Mouse (Mus musculus): ENCODE results near the gene Peak1.

The Peak1 gene

DNA sequence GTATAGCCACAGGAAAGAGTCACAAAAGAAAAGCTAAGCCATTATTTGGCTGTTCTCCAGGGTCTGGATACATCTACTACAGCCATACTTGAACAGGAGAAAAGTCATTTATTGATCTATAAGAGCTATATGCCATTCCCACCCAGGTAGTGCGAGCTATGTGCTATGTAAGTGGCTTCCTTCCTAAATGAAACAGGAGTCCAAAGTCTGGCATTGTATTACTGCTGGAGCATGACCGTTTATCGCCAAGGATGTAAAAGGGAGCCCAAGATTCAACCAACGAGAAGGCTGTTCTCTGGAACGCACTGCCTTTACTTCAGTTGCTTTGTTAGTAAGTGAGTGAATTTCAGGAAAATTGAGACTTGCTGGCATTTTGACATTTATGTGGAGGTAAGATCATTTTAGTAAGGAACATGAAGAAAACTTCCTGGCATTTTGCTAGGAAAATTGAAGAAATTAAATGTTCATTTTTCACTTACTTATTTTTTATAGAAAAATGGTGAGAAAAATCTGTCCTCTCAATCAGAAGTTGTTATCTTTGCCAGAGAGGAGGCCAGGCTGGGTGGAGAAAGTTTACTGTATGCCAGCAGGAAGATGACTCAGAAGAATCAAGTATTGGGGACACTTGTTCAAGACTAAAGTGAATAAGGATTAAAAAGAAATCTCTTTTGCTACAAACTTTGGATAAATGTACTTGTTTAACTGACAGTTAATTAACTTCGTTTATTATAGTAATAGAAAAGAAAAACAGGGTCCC is 162.0 kb downstream of the Peak1 start:
- DNase-seq (ENCODE audit: low spot score): no peak

DNA sequence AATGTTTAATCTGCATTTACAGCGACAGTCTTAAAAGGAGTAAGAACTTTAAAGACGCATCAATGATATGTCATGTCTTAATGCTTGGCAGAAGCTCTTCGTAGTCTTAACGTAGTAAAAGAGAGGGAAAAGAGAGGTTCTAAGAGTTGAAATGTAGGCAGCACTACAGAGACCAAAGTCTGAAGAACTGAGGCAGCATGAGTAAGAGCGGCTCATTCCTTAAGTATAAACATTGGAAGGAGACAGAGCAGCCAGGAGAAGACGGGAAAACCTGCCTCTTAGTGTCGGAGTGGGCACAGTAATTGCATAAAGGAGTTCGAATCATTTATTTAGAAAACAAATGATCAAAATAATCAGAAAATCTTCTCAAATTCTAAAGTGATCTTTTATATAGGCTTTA is 173.5 kb downstream of the Peak1 start:
- DNase-seq (ENCODE audit: low spot score): no peak

- no peak for DNase-seq (ENCODE audit: low spot score)
These were observed 174.0 kb downstream of the Peak1 start for GRCm38 (mm10) chr9:56243885-56244284.

- no peak for DNase-seq (ENCODE audit: low spot score)
These were observed 175.2 kb downstream of the Peak1 start for GRCm38 (mm10) chr9:56242686-56243085.

DNA sequence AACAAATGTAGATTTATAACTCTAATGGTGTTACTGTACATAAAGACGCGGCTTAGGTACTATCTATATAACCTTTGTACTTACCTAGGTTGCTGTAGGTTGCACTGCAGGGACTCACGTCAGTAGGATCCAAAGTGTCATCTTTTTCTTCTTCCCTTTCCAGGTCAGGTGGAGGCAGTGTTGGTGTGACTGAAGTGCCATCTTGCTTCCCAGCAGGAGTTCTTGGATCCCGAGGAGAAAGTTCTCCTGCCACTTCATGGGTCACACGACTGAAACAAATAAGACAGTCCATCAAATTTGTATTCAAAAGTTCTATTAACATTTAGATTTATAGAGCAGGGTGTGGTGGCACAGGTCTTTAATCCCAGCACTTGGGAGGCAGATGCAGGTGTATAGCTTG is 176.8 kb downstream of the Peak1 start:
- DNase-seq (ENCODE audit: low spot score): no peak

- no peak for DNase-seq (ENCODE audit: low spot score)
These were observed 182.0 kb downstream of the Peak1 start for GRCm38 (mm10) chr9:56235871-56236298.

DNA sequence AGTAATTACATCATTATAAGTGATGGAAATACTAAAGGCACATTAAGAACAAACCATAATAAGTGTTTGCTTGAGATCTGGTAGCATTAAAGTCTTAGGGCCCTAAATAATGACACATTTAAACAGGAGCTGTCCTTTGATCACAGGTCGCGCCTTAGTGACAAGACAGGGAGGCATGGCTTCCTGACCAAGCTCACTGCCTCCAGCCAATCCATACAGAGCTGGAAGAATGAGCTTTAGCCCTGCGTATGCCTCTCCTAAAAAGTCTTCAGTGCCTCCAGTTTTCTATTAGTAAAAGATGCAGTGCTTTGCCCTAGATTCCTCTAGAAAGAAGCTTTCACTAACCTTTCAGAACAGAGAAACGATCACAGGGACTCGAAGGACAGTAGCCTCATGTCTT is 182.6 kb downstream of the Peak1 start:
- DNase-seq (ENCODE audit: low spot score): no peak

DNA sequence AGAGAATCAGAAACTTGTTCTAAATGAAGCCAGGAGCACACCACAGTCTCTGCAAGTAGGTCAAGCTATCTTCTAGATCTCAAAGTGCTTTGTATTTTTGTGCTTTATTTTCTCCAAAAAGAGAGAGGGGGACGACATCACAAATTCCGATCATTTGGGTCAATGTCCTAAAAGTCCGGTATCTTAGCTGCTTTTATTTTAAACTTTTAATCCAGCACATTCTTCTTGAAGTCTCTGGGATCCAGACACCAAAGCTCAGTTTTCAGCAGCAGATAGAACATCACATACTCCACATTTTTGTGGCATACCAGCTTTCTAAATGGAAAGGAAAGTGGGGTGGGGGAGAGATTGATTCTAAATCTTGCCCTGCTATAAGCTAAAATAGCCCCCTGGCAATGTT is 183.3 kb downstream of the Peak1 start:
- no peak for DNase-seq (ENCODE audit: low spot score)

- DNase-seq (ENCODE audit: low spot score): no peak
These were observed 184.6 kb downstream of the Peak1 start for GRCm38 (mm10) chr9:56233316-56233715.

GRCm38 (mm10) chr9:56230906-56231305 is 187.0 kb downstream of the Peak1 start:
- DNase-seq (ENCODE audit: low spot score): no peak

GRCm38 (mm10) chr9:56227626-56228025 is 190.2 kb downstream of the Peak1 start:
- DNase-seq (ENCODE audit: low spot score): no peak

DNA sequence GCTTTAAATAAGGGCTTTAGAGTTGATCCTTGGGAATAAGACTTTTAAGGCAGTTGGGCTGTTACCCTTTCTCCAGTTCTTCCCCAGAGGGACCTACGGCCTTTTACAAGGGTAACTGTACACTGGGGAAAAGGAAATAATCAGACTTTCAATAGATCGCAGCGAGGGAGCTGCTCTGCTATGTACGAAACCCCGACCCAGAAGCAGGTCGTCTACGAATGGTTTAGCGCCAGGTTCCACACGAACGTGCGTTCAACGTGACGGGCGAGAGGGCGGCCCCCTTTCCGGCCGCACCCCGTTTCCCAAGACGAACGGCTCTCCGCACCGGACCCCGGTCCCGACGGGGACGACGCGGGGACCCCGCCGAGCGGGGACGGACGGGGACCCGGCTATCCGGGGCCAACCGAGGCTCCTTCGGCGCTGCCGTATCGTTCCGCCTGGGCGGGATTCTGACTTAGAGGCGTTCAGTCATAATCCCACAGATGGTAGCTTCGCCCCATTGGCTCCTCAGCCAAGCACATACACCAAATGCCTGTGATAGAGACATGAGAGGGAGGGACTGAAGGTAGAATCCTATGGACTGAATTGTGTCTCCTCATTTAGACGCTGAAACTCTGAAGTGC is 194.3 kb downstream of the Peak1 start:
- DNase-seq (ENCODE audit: low spot score): peak; percentile 87

DNA sequence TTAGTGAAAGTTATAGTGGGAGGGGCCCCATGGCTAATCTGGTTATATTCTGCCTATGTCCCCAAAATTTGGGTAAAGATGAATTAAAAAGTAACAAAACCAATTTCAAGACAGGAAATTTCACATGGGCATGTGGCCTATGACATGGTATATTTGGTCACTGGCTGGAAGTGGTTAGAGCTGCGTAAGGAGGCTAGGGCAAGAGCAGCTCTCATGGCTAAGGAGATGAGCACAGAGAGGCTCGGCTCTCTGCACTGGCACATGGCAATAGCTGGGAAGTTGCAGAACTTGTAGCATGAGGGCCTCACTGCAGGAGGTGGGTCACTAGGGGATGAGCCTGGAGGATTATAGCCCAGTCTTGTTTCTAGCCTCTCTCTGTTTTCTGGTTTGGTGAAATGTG is 199.0 kb downstream of the Peak1 start:
- DNase-seq (ENCODE audit: low spot score): no peak

DNA sequence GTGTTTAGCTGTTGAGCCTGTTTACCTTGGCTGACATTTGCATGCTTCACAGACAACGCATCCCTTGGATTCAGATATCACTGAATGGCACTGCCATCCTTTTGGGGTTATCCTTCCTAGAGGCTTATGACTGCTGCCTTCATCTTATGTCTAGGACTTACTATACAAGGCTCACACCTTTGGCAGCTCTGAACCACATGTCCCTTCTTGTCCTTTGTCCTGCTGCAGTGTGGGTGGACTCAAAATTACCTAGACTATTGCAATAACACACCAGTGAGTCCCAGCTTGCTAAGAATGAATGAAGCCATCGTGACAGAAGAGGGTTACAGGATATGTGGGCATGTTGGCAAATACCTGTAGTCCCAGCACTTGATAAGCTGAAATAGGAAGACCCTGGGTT is 199.8 kb downstream of the Peak1 start:
- DNase-seq (ENCODE audit: low spot score): no peak

DNA sequence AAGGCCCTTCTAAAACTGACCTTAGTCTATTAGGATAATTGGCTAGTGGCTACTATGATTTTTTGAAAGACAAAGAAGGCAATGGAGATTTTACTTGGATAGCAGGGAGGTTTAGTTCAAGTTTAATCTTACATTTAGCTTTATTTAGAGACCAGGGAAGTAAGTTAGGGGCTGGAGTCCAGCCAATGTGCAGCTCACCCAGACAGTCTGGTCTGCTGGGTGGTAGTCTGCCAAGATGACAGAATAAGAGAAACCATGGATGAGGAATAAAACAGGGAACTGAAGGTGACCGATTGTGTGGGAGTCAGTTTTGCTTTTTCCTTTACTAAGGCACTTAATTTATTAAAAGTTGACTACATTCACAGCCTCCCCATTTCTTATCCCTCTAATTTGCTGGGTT is 200.5 kb downstream of the Peak1 start:
- no peak for DNase-seq (ENCODE audit: low spot score)

GRCm38 (mm10) chr9:56213451-56214291 is 204.2 kb downstream of the Peak1 start:
- DNase-seq (ENCODE audit: low spot score): peak; percentile 51

DNA sequence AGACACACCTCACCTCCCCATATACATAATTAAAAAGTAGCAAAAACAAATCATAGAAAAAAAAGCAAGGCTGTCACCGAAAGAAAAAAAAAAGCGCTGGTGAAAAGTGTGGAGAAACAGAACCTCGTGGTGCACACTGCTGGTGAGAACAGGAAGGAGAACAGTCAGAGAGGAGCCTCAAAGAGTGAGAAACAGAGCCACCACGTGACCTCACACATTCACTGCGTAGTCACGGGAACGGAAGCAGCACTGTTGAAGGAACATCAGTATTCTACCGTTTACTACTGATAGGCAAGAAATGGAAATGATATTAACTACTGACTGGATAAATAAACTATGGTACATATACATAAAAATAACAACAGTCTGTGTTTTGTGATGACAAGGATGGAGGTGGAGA is 209.1 kb downstream of the Peak1 start:
- DNase-seq (ENCODE audit: low spot score): no peak

DNA sequence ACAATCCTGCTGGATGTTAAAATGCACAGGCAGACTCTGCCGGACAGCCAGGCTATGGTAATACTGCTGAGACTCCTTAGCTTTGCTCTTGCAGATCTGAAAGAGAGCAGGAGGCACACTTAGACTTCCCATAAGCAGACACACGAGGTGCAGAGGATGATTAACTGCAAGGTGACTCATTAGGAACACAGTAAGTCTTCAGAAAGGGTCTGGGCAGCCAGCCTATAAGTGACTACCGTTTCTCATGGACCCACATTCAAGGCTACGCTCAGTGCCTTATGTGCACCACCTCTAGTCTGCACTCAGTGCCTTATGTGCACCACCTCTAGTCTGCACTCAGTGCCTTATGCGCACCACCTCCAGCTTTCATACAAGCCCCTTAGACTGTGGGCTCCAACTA is 210.4 kb downstream of the Peak1 start:
- no peak for DNase-seq (ENCODE audit: low spot score)

DNA sequence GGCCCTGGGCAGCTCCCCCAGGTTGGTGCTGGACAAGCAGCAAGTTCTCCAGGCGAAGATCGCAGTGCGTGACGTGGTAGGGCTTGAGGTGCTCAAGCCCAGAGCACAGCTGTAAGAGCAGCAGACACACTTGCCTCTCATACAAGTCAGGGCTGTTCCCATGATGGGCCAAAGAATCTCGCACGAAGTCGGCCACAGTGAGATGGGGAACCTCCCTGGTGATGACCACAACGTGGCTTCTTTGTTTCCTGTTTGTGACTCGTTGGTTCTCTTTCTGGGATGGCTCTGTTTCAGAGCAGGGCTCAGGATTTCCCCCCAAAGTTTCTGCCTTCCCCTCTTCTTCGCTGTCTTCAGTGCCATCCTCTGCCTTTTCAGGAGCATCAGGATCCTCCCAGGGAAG is 210.8 kb downstream of the Peak1 start:
- no peak for DNase-seq (ENCODE audit: low spot score)

DNA sequence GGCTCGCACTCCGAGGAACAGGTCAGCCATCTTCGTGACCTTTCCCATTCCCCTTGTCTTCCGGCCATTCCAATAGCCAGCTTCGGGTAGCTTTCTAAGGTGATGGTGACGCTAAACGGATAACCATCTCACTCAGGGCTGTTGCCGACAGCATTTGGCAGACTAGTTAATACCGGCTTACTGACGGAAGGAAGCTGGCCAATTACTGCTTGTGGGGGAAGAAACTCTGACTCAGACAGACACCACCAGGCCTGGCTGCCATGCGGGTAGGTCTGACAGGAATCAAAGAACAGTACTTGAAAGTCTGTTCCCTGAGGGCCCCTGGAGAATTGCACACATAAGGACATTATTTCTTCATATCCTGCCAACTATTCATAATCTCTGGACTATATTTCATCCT is 212.5 kb downstream of the Peak1 start:
- DNase-seq (ENCODE audit: low spot score): no peak

DNA sequence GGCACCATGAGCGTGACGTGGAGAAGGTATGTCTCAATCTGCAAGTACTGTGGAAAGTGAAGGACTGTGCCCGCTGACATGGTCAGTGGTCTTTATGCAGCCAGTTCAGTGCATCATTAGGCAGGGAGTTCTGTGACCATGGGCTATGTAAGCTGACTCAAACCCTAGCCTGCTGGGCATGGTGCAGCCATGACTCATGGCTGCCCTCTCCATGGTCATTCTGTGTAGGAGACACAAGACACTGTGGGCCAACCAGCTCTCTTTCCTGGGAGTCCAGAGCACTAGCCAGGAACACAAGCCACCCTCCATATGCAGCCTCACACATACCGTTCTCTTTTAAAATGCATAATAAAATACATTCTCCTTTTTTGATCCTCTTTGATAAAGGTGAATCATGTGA is 213.6 kb downstream of the Peak1 start:
- DNase-seq (ENCODE audit: low spot score): no peak

- DNase-seq (ENCODE audit: low spot score): peak; percentile 84
These were observed 217.1 kb downstream of the Peak1 start for GRCm38 (mm10) chr9:56200645-56201314.
